Mouse (Mus musculus): ENCODE measurements around the gene Il2rb.

DNA sequence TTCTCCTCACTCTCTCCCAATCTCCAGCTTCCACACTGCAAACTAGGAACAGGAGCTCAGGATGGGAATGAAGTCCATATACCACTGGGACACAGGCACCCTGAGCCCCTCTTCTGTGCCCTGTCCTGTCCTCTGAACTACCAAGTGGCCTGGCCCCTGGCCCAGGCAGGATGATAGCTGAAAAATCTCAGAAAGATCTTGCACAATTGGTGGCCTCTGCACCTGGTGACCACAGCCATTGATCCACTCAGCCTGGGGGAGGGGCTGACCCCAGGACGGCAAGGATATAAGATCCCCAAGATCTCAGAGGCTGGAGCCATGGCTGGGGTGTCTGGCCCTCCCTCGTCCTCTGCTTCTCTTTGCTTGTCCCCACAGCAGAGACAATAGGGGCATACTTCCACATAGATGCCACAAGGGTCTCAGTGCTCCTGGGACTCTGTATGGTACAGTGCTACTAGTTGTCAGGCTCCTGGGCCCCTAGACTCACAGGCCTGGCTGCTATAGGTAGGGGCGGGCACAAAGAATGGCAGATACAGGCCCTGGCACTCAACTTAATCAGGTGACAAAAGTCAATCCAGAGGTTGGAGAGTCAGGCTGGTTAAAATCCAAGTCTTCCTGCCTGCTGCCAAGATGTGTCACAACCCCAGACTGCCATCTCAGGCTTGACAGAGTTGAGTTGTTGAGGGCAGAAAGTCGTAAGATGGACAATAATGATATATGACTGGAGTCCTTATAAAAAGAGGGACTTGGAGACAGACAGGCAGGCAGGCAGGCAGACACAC lies 24.4 kb downstream of the Il2rb start:
- no peak for TF ChIP-seq SMC3 (IDR thresholded peaks at IDR 0.05; ENCODE audit: low read depth, low read length)
- TF ChIP-seq POLR2A (IDR thresholded peaks at IDR 0.05; ENCODE audit: control insufficient read depth in 1 of 2, insufficient read depth in 1 of 2, low read depth in 1 of 2, low read length in 2 of 2, poor library complexity in 1 of 2), result no peak
- no peak for TF ChIP-seq ZKSCAN1 (IDR thresholded peaks at IDR 0.05; ENCODE audit: low read depth, low read length)
- no peak for TF ChIP-seq MXI1 (IDR thresholded peaks at IDR 0.05; ENCODE audit: low read depth, low read length)
- no peak for TF ChIP-seq USF1 (IDR thresholded peaks at IDR 0.05; ENCODE audit: low read depth, low read length)
- no peak for TF ChIP-seq GATA1 (IDR thresholded peaks at IDR 0.05; ENCODE audit: low read depth, low read length)
- no peak for TF ChIP-seq CTCF (IDR thresholded peaks at IDR 0.05 in 2 of 3, conservative IDR thresholded peaks at IDR 0.05 in 1 of 3; ENCODE audit: control insufficient read depth in 1 of 3, insufficient read depth in 1 of 3, low read depth in 2 of 3, low read length in 3 of 3, poor library complexity in 1 of 3, severe bottlenecking in 1 of 3)
- TF ChIP-seq E2F4 (IDR thresholded peaks at IDR 0.05; ENCODE audit: borderline replicate concordance, low read depth, low read length), result no peak
- no peak for TF ChIP-seq ELF1 (IDR thresholded peaks at IDR 0.05; ENCODE audit: low read depth, low read length)

Measured in MEL (cell line).